Mouse (Mus musculus) large intestine, adult 2 months (tissue): ENCODE data around the gene Dohh. TPM values are rescaled to one million over a fixed set of nuclear protein-coding genes. Genes with fewer than 3 reads are reported as not detected.
A peak's percentile ranks its signal among the peaks of the same experiment; 100 is the strongest.

ENCODE experiments used
- DNase-seq: peaks from one replicate; pipeline ENCODE4 v3.0.0-alpha.2; 2012; ENCODE audit warnings: low read depth, low spot score
- WGBS: fragments of 180-500 bp; shearing (Covaris S2); methylation state at CpG from one replicate; pipeline ENCODE4 v1.1.7; 2018; 5-methylcytosine and 5-hydroxymethylcytosine counted together
- polyA plus RNA-seq: library from polyadenylated mRNA; depleted of rRNA; stranded (reverse); fragments of >200 nt; gene quantifications from 2 replicates; pipeline ENCODE4 v1.2.3, GENCODE M21; 2012

The Dohh gene
- polyA plus RNA-seq, 1 experiment, result 48.2 TPM

- DNase-seq, result no peak
- 8% methylated on average over 25 of the region's 25 CpGs for WGBS
Measured at GRCm38 (mm10) chr10:81424246-81425051, 40.2 kb downstream of the Dohh start.

- 18% methylated on average over 10 of the region's 10 CpGs for WGBS
- no peak for DNase-seq
Measured at GRCm38 (mm10) chr10:81425236-81425850, 41.1 kb downstream of the Dohh start.

GRCm38 (mm10) chr10:81426081-81426671 is 41.9 kb downstream of the Dohh start:
- 0% methylated on average over 27 of the region's 33 CpGs for WGBS
- DNase-seq, result no peak

GRCm38 (mm10) chr10:81426897-81427296 is 42.7 kb downstream of the Dohh start:
- WGBS, result under 1% methylated on average over 38 of the region's 38 CpGs
- no peak for DNase-seq

GRCm38 (mm10) chr10:81427327-81427726 is 43.1 kb downstream of the Dohh start:
- WGBS, result 38% methylated on average over 3 of the region's 3 CpGs
- no peak for DNase-seq

- no peak for DNase-seq
- WGBS, result 86% methylated on average over 8 of the region's 8 CpGs
Measured at GRCm38 (mm10) chr10:81427804-81428506, 43.7 kb downstream of the Dohh start.

- no peak for DNase-seq
- WGBS, result 90% methylated on average over 7 of the region's 7 CpGs
Measured at GRCm38 (mm10) chr10:81428507-81428870, 44.3 kb downstream of the Dohh start.

GRCm38 (mm10) chr10:81429092-81429491 is 44.9 kb downstream of the Dohh start:
- 46% methylated on average over 2 of the region's 2 CpGs for WGBS
- no peak for DNase-seq

- WGBS, result 1% methylated on average over 20 of the region's 20 CpGs
- DNase-seq, result no peak
Measured at GRCm38 (mm10) chr10:81429605-81430061, 45.4 kb downstream of the Dohh start.

- under 1% methylated on average over 74 of the region's 89 CpGs for WGBS
- DNase-seq, result no peak
Measured at GRCm38 (mm10) chr10:81430141-81430830, 46.1 kb downstream of the Dohh start.

- no peak for DNase-seq
- under 1% methylated on average over 70 of the region's 70 CpGs for WGBS
Measured at GRCm38 (mm10) chr10:81430831-81431525, 46.8 kb downstream of the Dohh start.

- 10% methylated on average over 15 of the region's 15 CpGs for WGBS
- DNase-seq, result no peak
Measured at GRCm38 (mm10) chr10:81431526-81432168, 47.4 kb downstream of the Dohh start.

GRCm38 (mm10) chr10:81432169-81432867 is 48.1 kb downstream of the Dohh start:
- no peak for DNase-seq
- WGBS, result 51% methylated on average over 21 of the region's 21 CpGs

- peak; percentile 95 for DNase-seq
- 1% methylated on average over 17 of the region's 17 CpGs for WGBS
Measured at GRCm38 (mm10) chr10:81432868-81433262, 48.6 kb downstream of the Dohh start.

- no peak for DNase-seq
- 55% methylated on average over 26 of the region's 26 CpGs for WGBS
Measured at GRCm38 (mm10) chr10:81433541-81434289, 49.5 kb downstream of the Dohh start.

- WGBS, result 29% methylated on average over 15 of the region's 15 CpGs
- no peak for DNase-seq
Measured at GRCm38 (mm10) chr10:81434361-81435263, 50.4 kb downstream of the Dohh start.
